Mouse (Mus musculus): Measurements from ENCODE around the gene Gm10720. TPM values are rescaled to one million over a fixed set of nuclear protein-coding genes. Genes with fewer than 3 reads are reported as not detected.
"Not testable (repeated sequence)": the region's sequence is repeated elsewhere in the genome, so short reads cannot be mapped to it uniquely, and the experiment has no call there.

Gene Gm10720
- polyA plus RNA-seq, 1 experiment from 2014 or later = not detected

- H3K9ac ChIP-seq (ENCODE audit: low read depth, low read length); DNase-seq (ENCODE audit: low spot score); H3K36me3 ChIP-seq (ENCODE audit: control insufficient read depth, insufficient read depth, low read length); ATAC-seq (replicated peaks; ENCODE audit: low FRiP score); H3K4me2 ChIP-seq; H3K27ac ChIP-seq (ENCODE audit: low read depth, low read length); H3K4me3 ChIP-seq (ENCODE audit: low read depth, low read length); H3K9me3 ChIP-seq (ENCODE audit: control insufficient read depth, low read length); H3K4me1 ChIP-seq (replicated peaks; ENCODE audit: control insufficient read depth, insufficient read depth, low read length); H3K27me3 ChIP-seq (replicated peaks; ENCODE audit: control insufficient read depth, insufficient read depth, low read length): not testable (repeated sequence)
- 88% methylated on average over 2 of the region's 7 CpGs for WGBS
These were observed 3.3 kb upstream of the Gm10720 start for GRCm38 (mm10) chr9:3012054-3012621.

- not testable (repeated sequence) for H3K27me3 ChIP-seq (replicated peaks; ENCODE audit: control insufficient read depth, insufficient read depth, low read length); H3K9ac ChIP-seq (ENCODE audit: low read depth, low read length); H3K4me2 ChIP-seq; DNase-seq (ENCODE audit: low spot score); H3K9me3 ChIP-seq (ENCODE audit: control insufficient read depth, low read length); H3K4me1 ChIP-seq (replicated peaks; ENCODE audit: control insufficient read depth, insufficient read depth, low read length); H3K27ac ChIP-seq (ENCODE audit: low read depth, low read length); H3K4me3 ChIP-seq (ENCODE audit: low read depth, low read length); H3K36me3 ChIP-seq (ENCODE audit: control insufficient read depth, insufficient read depth, low read length)
- peak; percentile 61 for ATAC-seq (replicated peaks; ENCODE audit: low FRiP score)
- no CpG with 5 or more reads among the region's 11 CpGs for WGBS
These were observed 2.6 kb upstream of the Gm10720 start, which contains the start of gene Gm10721 for GRCm38 (mm10) chr9:3012733-3013279. TSS of gene Gm10721 (plus strand) at chr9:3013140.

- not testable (repeated sequence) for H3K9ac ChIP-seq (ENCODE audit: low read depth, low read length); ATAC-seq (replicated peaks; ENCODE audit: low FRiP score); H3K36me3 ChIP-seq (ENCODE audit: control insufficient read depth, insufficient read depth, low read length); DNase-seq (ENCODE audit: low spot score); H3K4me1 ChIP-seq (replicated peaks; ENCODE audit: control insufficient read depth, insufficient read depth, low read length); H3K9me3 ChIP-seq (ENCODE audit: control insufficient read depth, low read length); H3K27ac ChIP-seq (ENCODE audit: low read depth, low read length); H3K4me2 ChIP-seq; H3K27me3 ChIP-seq (replicated peaks; ENCODE audit: control insufficient read depth, insufficient read depth, low read length); H3K4me3 ChIP-seq (ENCODE audit: low read depth, low read length)
- WGBS = 67% methylated on average over 4 of the region's 6 CpGs
These were observed 442 bp downstream of the Gm10720 start for GRCm38 (mm10) chr9:3015896-3016295.

- not testable (repeated sequence) for DNase-seq (ENCODE audit: low spot score); H3K27ac ChIP-seq (ENCODE audit: low read depth, low read length); H3K4me2 ChIP-seq; H3K9ac ChIP-seq (ENCODE audit: low read depth, low read length); H3K4me1 ChIP-seq (replicated peaks; ENCODE audit: control insufficient read depth, insufficient read depth, low read length); H3K36me3 ChIP-seq (ENCODE audit: control insufficient read depth, insufficient read depth, low read length); H3K27me3 ChIP-seq (replicated peaks; ENCODE audit: control insufficient read depth, insufficient read depth, low read length); H3K4me3 ChIP-seq (ENCODE audit: low read depth, low read length); H3K9me3 ChIP-seq (ENCODE audit: control insufficient read depth, low read length); ATAC-seq (replicated peaks; ENCODE audit: low FRiP score)
- no CpG with 5 or more reads among the region's 9 CpGs for WGBS
These were observed 1.7 kb downstream of the Gm10720 start, which contains the start of gene Gm10719 for GRCm38 (mm10) chr9:3017108-3017507. TSS of gene Gm10719 (plus strand) at chr9:3017408.

- H3K9ac ChIP-seq (ENCODE audit: low read depth, low read length); H3K36me3 ChIP-seq (ENCODE audit: control insufficient read depth, insufficient read depth, low read length); H3K4me2 ChIP-seq; H3K27ac ChIP-seq (ENCODE audit: low read depth, low read length); H3K9me3 ChIP-seq (ENCODE audit: control insufficient read depth, low read length); H3K4me1 ChIP-seq (replicated peaks; ENCODE audit: control insufficient read depth, insufficient read depth, low read length); H3K27me3 ChIP-seq (replicated peaks; ENCODE audit: control insufficient read depth, insufficient read depth, low read length); DNase-seq (ENCODE audit: low spot score); ATAC-seq (replicated peaks; ENCODE audit: low FRiP score); H3K4me3 ChIP-seq (ENCODE audit: low read depth, low read length): not testable (repeated sequence)
- WGBS = 63% methylated on average over 9 of the region's 9 CpGs
These were observed 3.5 kb downstream of the Gm10720 start for GRCm38 (mm10) chr9:3018944-3019343.

- not testable (repeated sequence) for DNase-seq (ENCODE audit: low spot score); H3K36me3 ChIP-seq (ENCODE audit: control insufficient read depth, insufficient read depth, low read length); H3K4me3 ChIP-seq (ENCODE audit: low read depth, low read length); ATAC-seq (replicated peaks; ENCODE audit: low FRiP score); H3K4me2 ChIP-seq; H3K27ac ChIP-seq (ENCODE audit: low read depth, low read length); H3K9me3 ChIP-seq (ENCODE audit: control insufficient read depth, low read length); H3K27me3 ChIP-seq (replicated peaks; ENCODE audit: control insufficient read depth, insufficient read depth, low read length); H3K4me1 ChIP-seq (replicated peaks; ENCODE audit: control insufficient read depth, insufficient read depth, low read length); H3K9ac ChIP-seq (ENCODE audit: low read depth, low read length)
- WGBS = 73% methylated on average over 11 of the region's 19 CpGs
These were observed 4.6 kb downstream of the Gm10720 start for GRCm38 (mm10) chr9:3019835-3020727.

GRCm38 (mm10) chr9:3022316-3023008 is 7.0 kb downstream of the Gm10720 start:
- H3K4me3 ChIP-seq (ENCODE audit: low read depth, low read length); H3K27me3 ChIP-seq (replicated peaks; ENCODE audit: control insufficient read depth, insufficient read depth, low read length); H3K4me2 ChIP-seq; H3K9ac ChIP-seq (ENCODE audit: low read depth, low read length); H3K36me3 ChIP-seq (ENCODE audit: control insufficient read depth, insufficient read depth, low read length); DNase-seq (ENCODE audit: low spot score); H3K4me1 ChIP-seq (replicated peaks; ENCODE audit: control insufficient read depth, insufficient read depth, low read length); ATAC-seq (replicated peaks; ENCODE audit: low FRiP score); H3K9me3 ChIP-seq (ENCODE audit: control insufficient read depth, low read length); H3K27ac ChIP-seq (ENCODE audit: low read depth, low read length): not testable (repeated sequence)
- 63% methylated on average over 9 of the region's 13 CpGs for WGBS

GRCm38 (mm10) chr9:3023312-3023984 is 8.0 kb downstream of the Gm10720 start, which contains the start of gene Gm10718:
TSS of gene Gm10718 (plus strand) at chr9:3023547.
- not testable (repeated sequence) for H3K4me2 ChIP-seq
- 69% methylated on average over 9 of the region's 13 CpGs for WGBS

More at GRCm38 (mm10) chr9:3023312-3023984, 8.0 kb downstream of the Gm10720 start, which contains the start of gene Gm10718:
- H3K36me3 ChIP-seq (ENCODE audit: control insufficient read depth, insufficient read depth, low read length); ATAC-seq (replicated peaks; ENCODE audit: low FRiP score); H3K9me3 ChIP-seq (ENCODE audit: control insufficient read depth, low read length); H3K27me3 ChIP-seq (replicated peaks; ENCODE audit: control insufficient read depth, insufficient read depth, low read length); H3K9ac ChIP-seq (ENCODE audit: low read depth, low read length); H3K27ac ChIP-seq (ENCODE audit: low read depth, low read length); H3K4me1 ChIP-seq (replicated peaks; ENCODE audit: control insufficient read depth, insufficient read depth, low read length); H3K4me3 ChIP-seq (ENCODE audit: low read depth, low read length); DNase-seq (ENCODE audit: low spot score): not testable (repeated sequence)

All from liver, embryonic 11.5 days (tissue).